Mouse (Mus musculus) embryonic facial prominence, embryonic 10.5 days (tissue): ENCODE results near the gene Abcb11. TPM values are rescaled to one million over a fixed set of nuclear protein-coding genes. Genes with fewer than 3 reads are reported as not detected.

ENCODE experiments used
- DNase-seq: peaks from one replicate; pipeline ENCODE4 v3.0.0-alpha.2; 2017; ENCODE audit warnings: low spot score
- H3K27ac ChIP-seq: fragments of 300-500 bp; sonication (generic); replicated peaks from 2 replicates; pipeline ENCODE4 v1.5.1; 2016; ENCODE audit warnings: mild to moderate bottlenecking
- H3K27me3 ChIP-seq: fragments of 300-500 bp; sonication (generic); replicated peaks from 2 replicates; pipeline ENCODE4 v1.6.1; 2016; ENCODE audit warnings: low read depth, mild to moderate bottlenecking; ENCODE audit not compliant: poor library complexity, severe bottlenecking
- H3K36me3 ChIP-seq: fragments of 300-500 bp; sonication (generic); replicated peaks from 2 replicates; pipeline ENCODE4 v1.6.1; 2016; ENCODE audit warnings: mild to moderate bottlenecking, moderate library complexity
- H3K4me1 ChIP-seq: fragments of 300-500 bp; sonication (generic); 2 replicates; pipeline ENCODE4 v1.6.1; 2016
- H3K4me3 ChIP-seq: fragments of 300-500 bp; sonication (generic); 2 replicates; pipeline ENCODE4 v1.5.1; 2016; ENCODE audit warnings: mild to moderate bottlenecking, moderate library complexity
- H3K9me3 ChIP-seq: fragments of 300-500 bp; sonication (generic); 2 replicates; pipeline ENCODE4 v1.6.1; 2016; ENCODE audit warnings: mild to moderate bottlenecking
- WGBS: fragments of 180-500 bp; shearing (Covaris S2); methylation state at CpG from one replicate; pipeline ENCODE4 v1.1.7; 2016; 5-methylcytosine and 5-hydroxymethylcytosine counted together
- polyA plus RNA-seq: library from polyadenylated mRNA; unstranded; fragments of >200 nt; fragmentation: Nextera tagmentation; extraction: Ambion mirVana; gene quantifications from 2 replicates; pipeline ENCODE4 v1.2.1, GENCODE M21; 2016

Gene Abcb11
- polyA plus RNA-seq, 1 experiment from 2014 or later, result not detected

DNA sequence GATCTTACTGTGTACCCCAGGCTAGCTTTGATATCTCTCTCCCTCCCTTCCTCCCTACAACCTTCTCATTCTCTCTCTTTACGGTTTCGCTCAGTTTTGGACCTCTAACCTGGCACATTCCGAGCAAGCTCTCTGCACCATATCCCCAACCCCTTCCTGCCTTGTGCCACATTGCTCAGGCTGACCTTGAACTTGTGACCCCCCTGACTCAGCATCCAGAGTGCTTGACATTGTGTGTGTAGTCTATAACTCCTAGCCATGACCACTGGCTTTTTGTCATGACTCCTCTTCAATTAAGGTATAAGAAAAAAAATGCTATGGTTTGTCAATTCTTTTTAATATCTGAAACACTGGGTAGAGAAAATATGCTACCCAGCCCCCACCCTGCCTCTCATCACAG is 132.7 kb downstream of the Abcb11 start:
- Histone ChIP-seq H3K27me3 (no peaks in the 10 kb centered on the region), H3K36me3 (no peaks in the 10 kb centered on the region), H3K27ac (no peak overlapping the region), H3K4me3 (no peak overlapping the region), H3K9me3 (no peaks in the 10 kb centered on the region), H3K4me1 (peaks cover 7% of the 10 kb centered on the region)
- no peak for DNase-seq
- WGBS, result 84% methylated on average over 3 of the region's 3 CpGs

DNA sequence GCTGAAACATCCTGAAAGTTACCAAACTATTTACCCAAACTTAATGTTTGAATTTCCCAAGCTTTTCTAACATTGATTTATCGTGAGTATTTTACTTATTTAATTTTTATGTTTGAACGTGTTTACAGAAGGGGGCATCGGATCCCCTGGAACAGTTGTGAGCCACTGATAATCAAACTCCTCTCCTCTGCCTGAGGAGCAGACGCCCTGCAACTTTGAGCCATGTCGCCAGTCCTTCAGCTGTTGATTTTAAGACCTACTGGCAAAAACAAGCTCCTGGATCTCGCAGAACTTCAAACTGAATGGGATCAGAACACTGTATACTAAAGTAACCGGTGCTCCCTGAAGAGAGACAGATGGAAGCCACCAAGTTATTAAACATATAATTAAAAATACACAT is 135.9 kb downstream of the Abcb11 start:
- Histone ChIP-seq H3K27me3 (no peaks in the 10 kb centered on the region), H3K9me3 (no peaks in the 10 kb centered on the region), H3K4me1 (peaks cover 11% of the 10 kb centered on the region), H3K36me3 (peaks cover 19% of the 10 kb centered on the region), H3K4me3 (peak overlapping the region; percentile 86), H3K27ac (no peak overlapping the region; the same call in 1 of the 2 replicates)
- peak; percentile 17 for DNase-seq
- WGBS, result 30% methylated on average over 7 of the region's 7 CpGs

DNA sequence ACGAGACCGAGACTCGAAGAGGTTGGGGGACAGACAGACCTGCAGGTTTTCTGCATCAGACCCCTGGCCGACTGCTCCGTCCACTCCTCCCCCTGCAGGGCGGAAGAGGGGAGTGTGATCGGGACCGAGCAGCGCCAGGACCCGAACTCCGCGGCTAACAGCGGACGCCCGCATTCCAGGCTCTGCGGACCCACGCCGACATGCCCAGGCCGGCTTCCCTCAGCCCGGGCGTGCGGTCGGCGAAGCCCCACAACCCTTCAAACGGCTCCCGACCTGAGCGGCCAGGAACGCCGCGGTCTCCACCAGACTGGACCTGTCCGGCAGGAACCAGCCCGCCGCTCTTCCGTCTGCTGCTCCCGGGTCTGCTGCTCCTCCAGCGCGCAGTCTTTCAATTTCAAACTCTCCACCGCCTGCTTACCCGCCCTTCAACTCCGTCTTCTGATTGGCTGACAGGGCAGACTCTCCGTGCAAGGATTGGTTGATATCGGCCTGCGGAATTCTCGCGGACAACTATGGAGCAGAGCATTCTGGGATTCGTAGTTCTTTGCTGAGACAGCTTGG is 136.5 kb downstream of the Abcb11 start, which contains the start of gene Spc25:
Gene Spc25 (minus strand): TSS at position 404 of the 561 bp plus-strand sequence.
- H3K36me3 ChIP-seq, result peaks cover 25% of the 10 kb centered on the region
- H3K4me1 ChIP-seq, result peaks cover 11% of the 10 kb centered on the region
- DNase-seq, result peak; percentile 93
- H3K27me3 ChIP-seq, result no peaks in the 10 kb centered on the region
- H3K4me3 ChIP-seq, result peak within 1 kb of the TSS; percentile 86
- H3K27ac ChIP-seq, result peak within 1 kb of the TSS; percentile 96
- under 1% methylated on average over 46 of the region's 46 CpGs for WGBS
- H3K9me3 ChIP-seq, result no peaks in the 10 kb centered on the region

DNA sequence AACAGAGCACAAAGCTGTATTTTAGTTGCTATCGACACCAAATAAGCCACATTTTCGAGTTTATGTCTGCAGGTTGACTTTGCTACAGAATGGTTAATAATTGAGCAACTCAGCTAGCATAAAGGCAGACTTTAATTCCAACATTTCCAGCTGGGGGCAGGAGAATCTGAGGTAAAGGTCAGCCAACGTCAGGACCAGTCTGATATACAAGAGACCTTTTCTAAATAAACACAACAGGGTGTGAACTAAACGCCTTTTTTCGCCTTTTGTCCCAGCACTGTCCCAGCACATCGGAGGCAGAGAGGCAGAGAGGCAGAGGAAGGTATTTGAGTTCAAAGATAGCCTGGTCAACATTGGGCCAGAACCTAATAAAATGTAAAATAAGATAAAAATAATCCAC is 137.2 kb downstream of the Abcb11 start:
- H3K27ac ChIP-seq, result peak overlapping the region; percentile 96
- WGBS, result 28% methylated on average over 6 of the region's 6 CpGs

DNA sequence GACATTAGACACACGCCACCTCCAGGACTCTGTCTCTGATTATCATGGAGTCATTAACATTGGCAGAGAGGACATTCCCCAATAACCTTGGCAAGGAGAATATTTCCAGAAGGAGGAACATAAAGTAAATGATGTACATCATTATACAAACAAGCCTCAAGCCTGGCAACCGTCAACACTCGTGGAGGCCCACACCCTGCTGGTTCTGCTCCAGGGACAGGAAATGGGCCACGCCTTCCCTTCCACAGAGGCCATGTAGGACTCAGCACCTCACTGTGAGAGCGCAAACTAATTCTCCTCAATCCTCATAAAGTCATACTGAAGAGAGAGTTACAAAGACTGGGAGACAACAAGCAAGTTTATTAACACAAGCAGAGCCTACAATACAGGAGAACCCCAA is 148.9 kb downstream of the Abcb11 start:
- WGBS, result 91% methylated on average over 5 of the region's 5 CpGs
- DNase-seq, result no peak
- no peaks in the 10 kb centered on the region for H3K4me1 ChIP-seq
- H3K36me3 ChIP-seq, result peaks cover 62% of the 10 kb centered on the region
- no peak overlapping the region for H3K4me3 ChIP-seq
- no peak overlapping the region for H3K27ac ChIP-seq
- H3K27me3 ChIP-seq, result no peaks in the 10 kb centered on the region
- no peaks in the 10 kb centered on the region for H3K9me3 ChIP-seq

More for the DNA sequence above, 137.2 kb downstream of the Abcb11 start:
- peaks cover 11% of the 10 kb centered on the region for H3K4me1 ChIP-seq
- H3K27me3 ChIP-seq, result no peaks in the 10 kb centered on the region
- peak overlapping the region; percentile 86 for H3K4me3 ChIP-seq
- DNase-seq, result no peak
- H3K9me3 ChIP-seq, result no peaks in the 10 kb centered on the region
- H3K36me3 ChIP-seq, result peaks cover 31% of the 10 kb centered on the region

DNA sequence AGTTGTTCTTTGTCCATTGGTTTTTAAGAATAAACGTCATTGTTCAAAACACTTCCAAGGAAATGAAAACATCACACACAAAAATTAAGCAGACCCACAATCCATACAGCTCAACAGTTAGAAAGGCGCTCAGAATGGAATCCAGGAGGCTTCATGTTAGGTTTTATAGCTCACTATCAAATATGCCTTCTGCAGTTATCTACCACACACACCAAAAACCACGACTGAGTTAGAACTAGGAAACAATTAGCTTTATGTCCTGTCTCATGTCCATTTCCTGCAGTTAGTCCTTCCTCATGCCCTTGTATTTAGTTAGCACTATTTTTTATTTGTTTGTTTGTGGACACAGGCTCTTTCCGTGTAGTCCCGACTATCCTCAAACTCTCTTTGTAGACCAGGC is 151.4 kb downstream of the Abcb11 start:
- H3K4me3 ChIP-seq, result no peak overlapping the region

DNA sequence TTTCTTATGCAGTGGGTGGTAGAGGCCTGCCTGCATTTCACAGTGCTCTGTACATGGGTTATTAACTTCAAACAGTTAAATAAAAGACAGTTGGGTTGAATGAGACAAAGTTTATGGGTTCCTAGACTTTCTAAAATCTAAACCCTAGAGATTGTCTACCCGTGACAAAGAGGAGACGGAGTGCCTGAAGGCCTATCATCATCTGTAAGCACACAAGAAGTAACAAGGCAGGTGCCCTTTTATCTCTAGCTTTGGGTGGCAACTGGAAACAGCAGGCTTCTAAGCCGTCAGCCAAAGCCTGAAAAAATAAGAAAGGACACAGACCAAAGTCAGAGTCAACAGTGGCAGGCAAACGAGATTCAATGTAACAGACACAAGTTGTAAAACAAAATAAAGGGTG is 153.2 kb downstream of the Abcb11 start:
- peaks cover 30% of the 10 kb centered on the region for H3K36me3 ChIP-seq

More for the DNA sequence above, 151.4 kb downstream of the Abcb11 start:
- H3K27ac ChIP-seq, result no peak overlapping the region
- H3K27me3 ChIP-seq, result no peaks in the 10 kb centered on the region
- WGBS, result 91% methylated on average over 5 of the region's 5 CpGs
- H3K36me3 ChIP-seq, result peaks cover 47% of the 10 kb centered on the region
- no peaks in the 10 kb centered on the region for H3K9me3 ChIP-seq
- DNase-seq, result no peak
- no peaks in the 10 kb centered on the region for H3K4me1 ChIP-seq

DNA sequence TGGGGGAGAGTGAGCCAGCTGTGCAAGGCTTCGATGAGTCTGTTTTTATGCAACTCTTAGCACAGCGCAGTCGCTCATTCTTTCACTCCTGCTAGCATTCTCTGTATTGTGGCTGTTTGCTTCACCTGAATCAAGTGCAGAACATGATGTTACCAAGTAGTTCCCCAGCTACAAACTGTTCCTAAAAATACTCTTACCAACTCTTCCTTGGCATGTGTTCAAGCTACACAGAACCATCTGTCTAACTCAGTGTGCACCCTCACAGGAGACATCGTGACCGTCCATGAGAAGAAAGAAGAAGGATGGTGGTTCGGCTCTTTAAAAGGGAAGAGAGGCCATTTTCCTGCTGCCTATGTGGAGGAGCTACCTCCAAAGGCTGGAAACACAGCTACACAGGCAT is 153.7 kb downstream of the Abcb11 start:
- WGBS, result 92% methylated on average over 6 of the region's 6 CpGs

More for the DNA sequence above, 153.2 kb downstream of the Abcb11 start:
- Histone ChIP-seq H3K4me1 (no peaks in the 10 kb centered on the region), H3K9me3 (no peaks in the 10 kb centered on the region), H3K27me3 (no peaks in the 10 kb centered on the region), H3K27ac (no peak overlapping the region), H3K4me3 (no peak overlapping the region)
- DNase-seq, result no peak
- WGBS, result 76% methylated on average over 4 of the region's 4 CpGs

More for the DNA sequence above, 153.7 kb downstream of the Abcb11 start:
- no peaks in the 10 kb centered on the region for H3K4me1 ChIP-seq
- no peaks in the 10 kb centered on the region for H3K27me3 ChIP-seq
- peaks cover 25% of the 10 kb centered on the region for H3K36me3 ChIP-seq
- H3K27ac ChIP-seq, result no peak overlapping the region
- DNase-seq, result no peak
- no peaks in the 10 kb centered on the region for H3K9me3 ChIP-seq
- H3K4me3 ChIP-seq, result no peak overlapping the region

Other genes starting within 250 kb of the Abcb11 start
- 0.42 and 0.45 TPM in 2 replicates for gene Nostrin, start 206.8 kb downstream of the Abcb11 start, polyA plus RNA-seq
- 189 and 199 TPM in 2 replicates for gene Spc25, start 136.4 kb downstream of the Abcb11 start, polyA plus RNA-seq
- gene G6pc2, start 131.5 kb downstream of the Abcb11 start, polyA plus RNA-seq, result not detected in 2 replicates
- gene Dhrs9, start 37.8 kb upstream of the Abcb11 start, polyA plus RNA-seq, result not detected in 2 replicates
- 1.5 and 1.6 TPM in 2 replicates for gene Lrp2, start 243.4 kb upstream of the Abcb11 start, polyA plus RNA-seq